Mouse (Mus musculus): ENCODE results near the gene Pnkp. TPM values are rescaled to one million over a fixed set of nuclear protein-coding genes. Genes with fewer than 3 reads are reported as not detected.
A peak's percentile ranks its signal among the peaks of the same experiment; 100 is the strongest.

Pnkp gene
- polyA plus RNA-seq, 1 experiment from 2014 or later, result 43.1 TPM

DNA sequence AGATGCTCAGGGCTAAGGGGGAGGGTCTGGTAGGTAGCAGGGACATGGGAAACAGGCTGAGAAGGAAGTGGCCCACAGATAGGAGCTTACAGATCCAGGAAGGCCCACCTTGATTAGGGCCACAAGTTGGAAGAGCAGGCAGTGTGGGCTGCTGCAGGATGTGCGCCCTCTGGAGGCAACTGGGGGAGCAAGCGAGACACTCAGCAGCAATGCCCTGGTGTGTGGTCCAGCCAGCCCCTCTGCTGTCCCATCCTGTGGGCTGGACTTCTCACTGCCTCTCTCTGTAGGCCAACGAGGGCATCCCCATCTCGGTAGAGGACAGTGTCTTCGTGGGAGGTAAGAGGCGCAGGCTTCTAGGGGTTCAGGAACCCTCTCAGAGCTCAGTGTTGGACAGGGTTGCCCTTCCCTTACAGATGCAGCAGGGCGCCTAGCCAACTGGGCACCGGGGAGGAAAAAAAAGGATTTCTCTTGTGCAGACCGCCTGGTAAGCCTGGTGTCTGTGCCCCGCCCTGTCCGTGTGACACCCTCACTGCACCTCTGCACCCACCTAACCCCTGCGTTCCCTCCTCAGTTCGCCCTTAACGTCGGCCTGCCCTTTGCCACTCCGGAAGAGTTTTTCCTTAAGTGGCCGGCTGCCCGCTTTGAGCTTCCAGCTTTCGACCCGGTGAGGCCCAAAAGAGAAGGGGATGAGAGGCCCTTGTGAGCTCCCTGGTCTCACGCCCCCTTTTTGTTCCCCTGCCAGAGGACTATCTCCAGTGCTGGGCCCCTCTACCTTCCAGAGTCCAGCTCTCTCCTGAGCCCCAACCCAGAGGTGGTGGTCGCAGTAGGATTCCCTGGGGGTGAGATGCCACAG lies 3.9 kb downstream of the Pnkp start:
- Histone ChIP-seq H3K4me1 (peaks cover 37% of the 10 kb centered on the region), H3K36me3 (peaks cover 68% of the 10 kb centered on the region), H3K27me3 (ENCODE audit: low read depth, poor library complexity, severe bottlenecking) (no peaks in the 10 kb centered on the region), H3K9me3 (replicated peaks) (no peaks in the 10 kb centered on the region), H3K4me3 (0 out of 2 replicates have a peak overlapping the region, but pooled peaks have one; percentile 11), H3K27ac (peak overlapping the region; percentile 34; the same call in 1 of the 2 replicates)
- WGBS, result 64% methylated on average over 22 of the region's 22 CpGs
- peak; percentile 84 for DNase-seq (ENCODE audit: low spot score)

DNA sequence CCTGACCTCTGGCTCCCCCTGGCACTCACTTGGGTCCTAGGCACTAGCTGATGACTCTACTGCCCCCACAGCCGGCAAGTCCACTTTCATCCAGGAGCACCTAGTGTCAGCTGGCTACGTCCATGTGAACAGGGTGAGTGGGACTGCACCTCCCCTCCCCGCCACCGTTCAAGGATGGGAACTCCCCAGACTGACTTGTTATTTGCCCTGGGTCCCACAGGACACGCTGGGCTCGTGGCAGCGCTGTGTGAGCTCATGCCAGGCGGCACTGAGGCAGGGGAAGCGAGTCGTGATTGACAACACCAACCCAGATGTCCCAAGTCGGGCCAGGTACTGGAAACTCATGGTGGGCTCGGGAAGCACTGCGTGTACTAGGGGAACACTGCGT lies 4.5 kb downstream of the Pnkp start:
- H3K4me1 ChIP-seq, result peaks cover 39% of the 10 kb centered on the region
- peaks cover 74% of the 10 kb centered on the region for H3K36me3 ChIP-seq
- H3K27ac ChIP-seq, result peak overlapping the region; percentile 34; the same call in 1 of the 2 replicates

DNA sequence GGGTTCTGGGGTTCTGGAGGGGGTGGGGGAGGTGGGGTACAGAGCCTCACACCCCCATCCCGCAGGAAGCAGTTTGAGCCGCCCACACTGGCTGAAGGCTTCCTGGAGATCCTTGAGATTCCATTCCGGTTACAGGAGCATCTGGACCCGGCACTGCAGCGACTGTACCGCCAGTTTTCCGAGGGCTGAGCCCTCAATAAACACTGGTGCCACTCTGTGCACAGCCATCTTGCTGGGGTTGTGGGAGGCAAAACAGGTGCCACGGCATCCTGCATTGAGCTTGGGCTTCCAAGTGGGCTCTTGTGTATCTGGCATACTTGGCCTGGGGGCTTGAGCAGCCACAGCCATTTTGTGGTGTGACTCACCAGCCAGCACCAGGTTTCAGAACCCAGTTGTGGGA lies 5.5 kb downstream of the Pnkp start:
- Histone ChIP-seq H3K4me1 (peaks cover 45% of the 10 kb centered on the region), H3K27me3 (ENCODE audit: low read depth, poor library complexity, severe bottlenecking) (no peaks in the 10 kb centered on the region), H3K9me3 (replicated peaks) (no peaks in the 10 kb centered on the region), H3K36me3 (peaks cover 84% of the 10 kb centered on the region), H3K27ac (no peak overlapping the region), H3K4me3 (no peak overlapping the region)
- 92% methylated on average over 8 of the region's 8 CpGs for WGBS
- DNase-seq (ENCODE audit: low spot score), result no peak

More for the DNA sequence above, 4.5 kb downstream of the Pnkp start:
- no peak for DNase-seq (ENCODE audit: low spot score)
- no peaks in the 10 kb centered on the region for H3K9me3 ChIP-seq (replicated peaks)
- no peak overlapping the region for H3K4me3 ChIP-seq
- 88% methylated on average over 14 of the region's 14 CpGs for WGBS
- no peaks in the 10 kb centered on the region for H3K27me3 ChIP-seq (ENCODE audit: low read depth, poor library complexity, severe bottlenecking)

DNA sequence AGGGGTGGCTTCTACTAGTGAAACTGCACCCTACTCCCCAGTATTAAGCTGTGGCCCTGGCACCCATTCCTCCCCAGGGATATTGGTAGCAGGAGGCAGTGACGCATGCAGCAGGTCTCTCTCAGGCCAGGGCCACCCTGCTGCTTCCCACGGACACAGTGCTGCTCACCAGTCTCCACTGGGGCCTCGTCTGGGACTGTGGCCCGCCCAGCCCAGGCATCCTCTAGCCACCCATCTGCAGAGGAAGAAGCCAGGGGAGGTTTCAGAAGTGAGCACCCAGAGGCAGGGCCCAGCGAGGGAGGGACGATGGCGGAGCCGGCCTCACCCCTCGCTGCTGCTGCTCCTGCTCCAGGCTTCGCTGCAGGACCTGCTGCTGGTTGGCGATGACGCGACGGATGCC lies 6.3 kb downstream of the Pnkp start:
- H3K27me3 ChIP-seq (ENCODE audit: low read depth, poor library complexity, severe bottlenecking), result no peaks in the 10 kb centered on the region
- WGBS, result 94% methylated on average over 14 of the region's 14 CpGs
- no peak overlapping the region for H3K27ac ChIP-seq
- DNase-seq (ENCODE audit: low spot score), result no peak
- H3K4me1 ChIP-seq, result peaks cover 45% of the 10 kb centered on the region
- H3K9me3 ChIP-seq (replicated peaks), result no peaks in the 10 kb centered on the region
- peaks cover 91% of the 10 kb centered on the region for H3K36me3 ChIP-seq
- H3K4me3 ChIP-seq, result 0 out of 2 replicates have a peak overlapping the region, but pooled peaks have one; percentile 6

DNA sequence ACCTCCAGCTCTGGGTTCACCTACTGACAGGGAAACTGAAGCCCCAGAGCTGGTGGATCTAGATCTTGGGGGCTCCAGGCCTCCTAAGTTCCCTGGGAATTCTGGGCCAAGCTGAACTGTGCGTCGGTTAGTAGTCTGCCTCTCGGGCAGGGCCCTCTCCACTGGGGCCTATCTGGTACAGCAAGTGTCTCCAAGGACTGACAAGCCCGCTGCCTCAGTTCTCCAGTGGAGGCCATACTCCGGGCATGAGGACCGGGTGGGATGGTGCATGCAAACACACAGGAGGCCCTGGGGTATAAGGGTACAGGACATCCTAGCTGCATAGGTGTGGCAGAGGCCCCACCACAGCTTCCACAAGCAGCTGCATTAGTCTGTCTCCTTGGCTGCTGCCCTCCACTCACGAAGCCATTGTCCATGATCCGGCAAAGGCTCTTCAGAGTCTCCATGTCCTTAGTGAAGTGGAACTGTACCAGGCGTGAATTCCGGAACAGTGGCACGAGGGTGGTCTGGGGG lies 7.1 kb downstream of the Pnkp start:
- no peaks in the 10 kb centered on the region for H3K27me3 ChIP-seq (ENCODE audit: low read depth, poor library complexity, severe bottlenecking)
- no peaks in the 10 kb centered on the region for H3K9me3 ChIP-seq (replicated peaks)
- WGBS, result 90% methylated on average over 11 of the region's 11 CpGs
- H3K4me3 ChIP-seq, result no peak overlapping the region
- DNase-seq (ENCODE audit: low spot score), result no peak
- no peak overlapping the region for H3K27ac ChIP-seq
- H3K4me1 ChIP-seq, result peaks cover 43% of the 10 kb centered on the region
- peaks cover 91% of the 10 kb centered on the region for H3K36me3 ChIP-seq

DNA sequence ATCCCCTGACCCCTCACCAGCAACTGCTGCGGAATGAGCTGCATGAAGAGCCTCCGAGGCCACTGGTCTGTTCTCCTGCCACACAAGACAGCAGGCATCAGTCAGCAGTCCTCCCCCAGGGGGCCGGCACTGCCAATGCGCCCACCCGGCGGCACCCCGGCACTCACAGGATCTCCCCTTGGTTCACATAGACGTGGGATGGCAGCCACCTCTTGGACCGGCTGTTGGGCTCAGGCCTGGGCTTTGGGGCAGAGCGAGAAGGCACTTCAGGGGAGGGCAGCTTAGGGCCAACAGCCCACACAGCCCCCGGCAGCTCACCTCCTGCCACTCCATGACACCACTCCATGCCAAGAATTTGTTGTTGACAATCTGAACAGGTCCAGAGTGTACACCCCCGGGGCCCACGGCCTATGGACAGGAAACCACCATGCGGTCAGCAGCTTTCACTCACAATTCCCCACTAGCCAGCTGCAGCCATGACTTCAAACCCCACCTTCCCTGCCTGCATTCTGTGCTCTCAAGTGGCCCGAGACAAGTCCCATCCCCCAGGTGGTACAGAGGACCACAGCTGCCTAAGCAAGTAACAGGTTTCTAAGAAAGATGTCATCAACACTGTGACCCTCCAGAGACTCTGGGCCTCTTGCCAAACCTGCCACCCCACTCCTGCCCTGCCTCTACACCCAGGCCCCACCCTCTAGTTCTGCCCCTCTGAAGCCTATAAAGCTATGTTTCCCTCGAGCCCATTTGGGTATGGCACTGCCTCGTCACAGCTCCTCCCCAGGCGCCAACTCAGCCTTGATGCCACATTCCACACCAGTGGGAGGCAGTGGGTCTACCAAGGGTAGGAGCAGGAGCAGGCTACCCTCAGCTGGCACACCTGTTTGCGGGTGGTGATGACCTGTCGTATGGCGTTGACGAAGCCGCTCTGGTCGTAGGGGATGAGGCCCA lies 7.9 kb downstream of the Pnkp start:
- Histone ChIP-seq H3K27ac (no peak overlapping the region), H3K36me3 (peaks cover 83% of the 10 kb centered on the region), H3K9me3 (replicated peaks) (no peaks in the 10 kb centered on the region), H3K27me3 (ENCODE audit: low read depth, poor library complexity, severe bottlenecking) (no peaks in the 10 kb centered on the region), H3K4me1 (peaks cover 47% of the 10 kb centered on the region), H3K4me3 (peak overlapping the region; percentile 7; the same call in 1 of the 2 replicates)
- WGBS, result 87% methylated on average over 24 of the region's 24 CpGs
- DNase-seq (ENCODE audit: low spot score), result no peak

DNA sequence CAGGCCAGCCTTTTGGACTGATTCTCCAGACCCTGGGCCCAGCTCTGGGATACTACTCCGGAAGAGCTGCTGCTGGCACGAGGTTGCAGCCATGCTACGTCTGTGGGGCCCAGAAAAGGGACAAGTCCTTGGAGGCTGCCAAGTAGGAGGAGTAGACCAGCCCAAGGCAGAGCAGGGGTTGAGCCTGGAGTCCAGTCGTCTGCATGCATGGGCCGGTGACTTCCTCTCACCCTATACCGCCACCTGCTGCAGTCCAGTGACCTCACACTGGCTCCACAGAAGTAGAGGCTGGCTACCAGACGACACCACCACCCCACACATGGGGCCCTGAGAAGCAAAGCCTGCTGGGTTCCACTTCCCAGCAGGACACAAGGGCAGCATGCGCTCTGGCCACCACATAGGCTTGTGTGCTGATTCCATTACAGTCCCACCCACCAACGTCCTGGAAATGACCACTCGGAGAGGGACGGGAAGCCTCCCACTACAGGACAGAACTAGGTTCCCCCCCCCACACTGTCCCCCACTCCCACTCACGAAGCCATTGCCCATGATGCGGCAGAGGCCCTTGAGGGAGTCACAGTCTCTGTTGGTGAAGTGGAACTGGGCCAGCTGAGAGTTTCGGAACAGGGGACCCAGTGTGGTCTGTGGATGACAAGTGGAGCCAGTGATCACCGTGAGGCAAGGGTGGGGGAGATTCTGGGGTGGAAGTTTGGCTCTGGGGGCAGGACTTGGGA lies 9.5 kb downstream of the Pnkp start:
- Histone ChIP-seq H3K36me3 (peaks cover 67% of the 10 kb centered on the region), H3K27me3 (ENCODE audit: low read depth, poor library complexity, severe bottlenecking) (no peaks in the 10 kb centered on the region), H3K27ac (no peak overlapping the region; the same call in 1 of the 2 replicates), H3K4me1 (peaks cover 44% of the 10 kb centered on the region), H3K4me3 (peak overlapping the region; percentile 98), H3K9me3 (replicated peaks) (no peaks in the 10 kb centered on the region)
- DNase-seq (ENCODE audit: low spot score), result no peak
- 74% methylated on average over 15 of the region's 15 CpGs for WGBS

DNA sequence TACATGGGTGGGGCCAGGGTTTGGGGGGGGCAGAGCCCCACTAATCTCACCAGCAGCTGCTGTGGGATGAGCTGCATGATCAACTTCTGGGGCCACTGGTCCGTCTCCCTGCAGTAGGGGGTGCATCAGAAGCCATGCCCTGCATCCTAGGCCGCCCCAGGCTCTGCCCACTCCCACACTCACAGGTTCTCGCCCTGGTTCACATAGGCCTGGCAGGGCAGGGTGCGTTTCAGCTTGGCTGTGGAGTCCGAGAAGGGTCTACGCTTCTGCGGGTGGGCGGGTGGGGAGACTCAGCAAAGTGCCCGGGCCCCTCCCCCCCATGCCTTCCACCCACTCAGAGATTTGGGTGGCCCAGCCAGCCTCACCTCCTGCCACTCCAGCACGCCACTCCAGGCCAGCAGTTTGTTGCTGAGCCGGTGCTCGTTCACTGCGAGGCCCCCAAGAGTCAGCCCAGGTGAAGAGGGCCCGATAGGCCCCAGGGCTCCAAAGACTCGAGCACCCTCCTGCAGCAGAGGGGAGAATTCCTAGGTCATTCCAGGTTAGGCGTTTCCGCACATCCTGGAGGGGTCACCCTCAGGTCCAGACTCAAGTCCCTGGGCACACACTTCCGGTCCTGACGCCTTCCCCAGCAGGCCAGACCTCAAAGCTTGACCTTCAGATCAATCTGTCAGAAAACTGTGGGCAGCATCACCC lies 10.2 kb downstream of the Pnkp start:
- Histone ChIP-seq H3K36me3 (peaks cover 60% of the 10 kb centered on the region), H3K4me3 (peak overlapping the region; percentile 98), H3K27me3 (ENCODE audit: low read depth, poor library complexity, severe bottlenecking) (no peaks in the 10 kb centered on the region), H3K9me3 (replicated peaks) (no peaks in the 10 kb centered on the region), H3K27ac (no peak overlapping the region; the same call in 1 of the 2 replicates), H3K4me1 (peaks cover 42% of the 10 kb centered on the region)
- DNase-seq (ENCODE audit: low spot score), result no peak
- 80% methylated on average over 19 of the region's 19 CpGs for WGBS

DNA sequence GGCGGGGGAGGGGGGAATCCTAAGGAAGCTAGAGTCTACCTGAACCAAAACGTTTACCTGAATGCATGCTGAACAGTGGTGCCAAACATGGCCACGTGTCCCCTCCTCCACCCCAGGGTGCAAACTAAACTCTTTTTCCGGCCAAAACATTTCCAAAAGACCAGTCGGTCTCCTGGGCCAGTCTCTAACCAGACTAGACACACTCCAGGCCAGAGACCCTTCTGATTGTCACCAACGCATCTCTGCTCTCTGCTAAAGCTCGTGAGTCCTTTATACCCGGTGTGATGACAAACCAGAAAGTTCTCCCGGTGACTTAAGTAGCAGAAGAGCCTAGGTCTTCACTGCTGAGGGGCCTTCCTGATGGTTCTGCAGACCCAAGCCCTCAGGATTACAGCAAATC lies 10.9 kb downstream of the Pnkp start:
- H3K9me3 ChIP-seq (replicated peaks), result no peaks in the 10 kb centered on the region
- no peaks in the 10 kb centered on the region for H3K27me3 ChIP-seq (ENCODE audit: low read depth, poor library complexity, severe bottlenecking)
- H3K36me3 ChIP-seq, result peaks cover 53% of the 10 kb centered on the region
- 69% methylated on average over 9 of the region's 9 CpGs for whole genome bisulfite sequencing
- H3K4me3 ChIP-seq, result peak overlapping the region; percentile 98
- peak overlapping the region; percentile 7 for H3K27ac ChIP-seq
- H3K4me1 ChIP-seq, result peaks cover 42% of the 10 kb centered on the region
- no peak for DNase-seq (ENCODE audit: low spot score)

DNA sequence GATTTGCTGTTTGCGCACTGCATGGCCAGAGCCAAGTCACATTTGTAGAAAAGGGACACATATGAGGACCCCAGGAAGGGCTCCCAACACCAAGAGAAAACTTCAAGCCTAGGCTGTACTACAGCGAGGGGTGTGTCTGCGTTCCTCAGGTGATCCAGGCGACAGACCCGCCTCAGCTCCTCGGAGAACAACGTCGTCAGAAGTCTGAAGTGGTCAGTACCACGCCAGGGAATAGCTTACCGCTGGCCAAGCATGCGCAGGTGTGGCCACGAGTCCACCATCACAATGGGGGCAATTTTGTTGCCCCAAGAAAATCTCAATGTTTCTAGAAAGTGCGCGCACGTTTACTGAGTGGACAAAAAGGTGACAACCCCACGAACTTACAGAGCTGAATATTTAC lies 11.5 kb downstream of the Pnkp start:
- H3K36me3 ChIP-seq, result peaks cover 47% of the 10 kb centered on the region
- no peak for DNase-seq (ENCODE audit: low spot score)
- peak overlapping the region; percentile 100 for H3K27ac ChIP-seq
- peak overlapping the region; percentile 98 for H3K4me3 ChIP-seq
- H3K4me1 ChIP-seq, result peaks cover 40% of the 10 kb centered on the region
- WGBS, result 8% methylated on average over 16 of the region's 16 CpGs
- H3K9me3 ChIP-seq (replicated peaks), result no peaks in the 10 kb centered on the region
- no peaks in the 10 kb centered on the region for H3K27me3 ChIP-seq (ENCODE audit: low read depth, poor library complexity, severe bottlenecking)

DNA sequence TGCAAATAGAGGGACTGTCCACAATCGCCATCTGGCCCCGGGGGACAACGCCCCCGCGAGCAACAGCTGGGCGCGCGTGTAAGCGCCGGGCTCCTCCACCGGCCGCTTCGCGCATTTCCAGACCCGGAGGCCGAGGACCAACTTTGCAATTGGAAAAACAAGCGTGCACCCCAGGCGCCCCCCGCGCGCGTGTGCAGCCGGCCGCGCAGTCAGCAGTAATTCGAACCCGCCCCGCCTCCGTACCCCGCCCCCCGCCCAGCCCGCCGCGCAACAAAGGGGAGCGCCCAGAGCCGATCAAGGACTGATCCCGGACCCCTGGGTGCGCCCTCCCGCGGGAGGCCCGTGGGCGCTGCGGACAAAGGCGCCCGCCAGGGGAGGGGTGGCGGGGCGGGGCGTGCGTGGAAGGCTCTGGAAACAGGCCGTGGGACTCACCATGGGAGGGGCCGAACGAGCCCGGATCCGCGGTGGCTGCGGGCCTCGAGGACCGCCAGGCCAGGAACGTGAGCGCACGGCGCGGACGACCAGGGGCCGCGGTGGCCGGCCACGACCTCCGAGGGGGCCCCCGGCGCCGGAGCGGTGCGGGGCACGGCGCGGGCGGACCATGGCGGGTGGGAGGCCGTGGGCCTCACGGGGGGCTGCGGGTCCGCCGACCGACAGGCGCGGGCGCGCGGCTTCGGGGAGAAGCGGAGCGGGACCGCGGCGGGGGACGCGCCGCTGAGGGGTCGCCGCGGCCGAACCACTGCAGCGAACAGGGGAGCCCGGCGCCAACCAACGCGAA lies 12.2 kb downstream of the Pnkp start:
- Histone ChIP-seq H3K4me3 (peak overlapping the region; percentile 98), H3K27me3 (ENCODE audit: low read depth, poor library complexity, severe bottlenecking) (no peaks in the 10 kb centered on the region), H3K27ac (peak overlapping the region; percentile 100), H3K4me1 (peaks cover 40% of the 10 kb centered on the region), H3K36me3 (peaks cover 40% of the 10 kb centered on the region), H3K9me3 (replicated peaks) (no peaks in the 10 kb centered on the region)
- peak; percentile 85 for DNase-seq (ENCODE audit: low spot score)
- WGBS, result under 1% methylated on average over 107 of the region's 108 CpGs
